Mouse (Mus musculus) ES-Bruce4 (cell line): ENCODE results near the gene Wnt5b. TPM values are rescaled to one million over a fixed set of nuclear protein-coding genes. Genes with fewer than 3 reads are reported as not detected.

Source experiments
- H3K27ac ChIP-seq: 2 replicates; pipeline ENCODE4 v1.5.1; 2012; ENCODE audit warnings: low read length, inconsistent platforms; ENCODE audit not compliant: insufficient read depth
- H3K27me3 ChIP-seq: 2 replicates; pipeline ENCODE4 v1.6.1; 2012; ENCODE audit warnings: mild to moderate bottlenecking, low read length, inconsistent platforms; ENCODE audit not compliant: control insufficient read depth, poor library complexity, insufficient read depth, severe bottlenecking
- H3K36me3 ChIP-seq: 2 replicates; pipeline ENCODE4 v1.6.1; 2012; ENCODE audit warnings: inconsistent platforms, mild to moderate bottlenecking, low read length, moderate library complexity; ENCODE audit not compliant: control insufficient read depth, poor library complexity, insufficient read depth, severe bottlenecking
- H3K4me1 ChIP-seq: one replicate; pipeline ENCODE4 v1.8.1; 2011; ENCODE audit warnings: low read length; ENCODE audit not compliant: control insufficient read depth, insufficient read depth
- H3K4me3 ChIP-seq: 2 replicates; pipeline ENCODE4 v1.5.1; 2011; ENCODE audit warnings: low read depth, mild to moderate bottlenecking, low read length
- H3K9ac ChIP-seq: 2 replicates; pipeline ENCODE4 v1.6.1; 2012; ENCODE audit warnings: low read depth, mild to moderate bottlenecking, inconsistent platforms; ENCODE audit not compliant: poor library complexity, severe bottlenecking
- H3K9me3 ChIP-seq: replicated peaks from 2 replicates; pipeline ENCODE4 v1.6.1; 2012; ENCODE audit warnings: mild to moderate bottlenecking, low read length, inconsistent platforms; ENCODE audit not compliant: control insufficient read depth, poor library complexity, insufficient read depth, severe bottlenecking
- CTCF ChIP-seq: IDR thresholded peaks from one replicate; pipeline ENCODE4 v1.8.1; 2011; ENCODE audit warnings: low read depth, low read length
- EP300 ChIP-seq: IDR thresholded peaks from 2 replicates; pipeline ENCODE4 v1.6.1; 2011; ENCODE audit warnings: low read depth, low read length; ENCODE audit not compliant: insufficient read depth
- POLR2A ChIP-seq: IDR thresholded peaks from one replicate; pipeline ENCODE4 v1.8.1; 2011; ENCODE audit warnings: low read length; ENCODE audit not compliant: insufficient read depth
- polyA plus RNA-seq: library from polyadenylated mRNA; stranded (reverse); fragments of >200 nt; gene quantifications from 2 replicates; pipeline ENCODE4 v1.2.4, GENCODE M21; 2011; ENCODE audit warnings: low read depth; ENCODE audit not compliant: missing spikeins, insufficient read depth, insufficient read length

Gene Wnt5b
- polyA plus RNA-seq, 1 experiment, result 2.5 TPM

DNA sequence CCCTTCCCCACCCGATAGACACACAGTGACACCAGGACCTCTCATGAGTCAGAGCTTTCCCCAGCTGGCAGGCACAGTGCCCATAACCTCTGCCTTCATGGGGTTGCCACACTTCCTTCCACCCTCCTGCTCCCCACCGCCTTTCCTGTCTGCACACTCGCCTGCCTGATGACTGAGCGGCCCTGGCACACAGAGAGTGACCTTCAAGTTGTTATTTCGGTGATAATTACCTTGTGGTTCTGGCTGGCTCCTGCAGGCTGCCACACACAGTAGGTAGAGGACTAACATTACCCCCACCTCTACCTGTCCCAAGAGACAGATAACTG lies 147.9 kb downstream of the Wnt5b start:
- Histone ChIP-seq H3K9me3 (no peaks in the 10 kb centered on the region), H3K4me1 (peaks cover 4% of the 10 kb centered on the region), H3K9ac (no peak overlapping the region), H3K27me3 (no peaks in the 10 kb centered on the region), H3K36me3 (peaks cover 18% of the 10 kb centered on the region), H3K27ac (no peak overlapping the region), H3K4me3 (no peak overlapping the region)
- no peak for TF ChIP-seq POLR2A
- TF ChIP-seq EP300, result no peak
- TF ChIP-seq CTCF, result no peak

DNA sequence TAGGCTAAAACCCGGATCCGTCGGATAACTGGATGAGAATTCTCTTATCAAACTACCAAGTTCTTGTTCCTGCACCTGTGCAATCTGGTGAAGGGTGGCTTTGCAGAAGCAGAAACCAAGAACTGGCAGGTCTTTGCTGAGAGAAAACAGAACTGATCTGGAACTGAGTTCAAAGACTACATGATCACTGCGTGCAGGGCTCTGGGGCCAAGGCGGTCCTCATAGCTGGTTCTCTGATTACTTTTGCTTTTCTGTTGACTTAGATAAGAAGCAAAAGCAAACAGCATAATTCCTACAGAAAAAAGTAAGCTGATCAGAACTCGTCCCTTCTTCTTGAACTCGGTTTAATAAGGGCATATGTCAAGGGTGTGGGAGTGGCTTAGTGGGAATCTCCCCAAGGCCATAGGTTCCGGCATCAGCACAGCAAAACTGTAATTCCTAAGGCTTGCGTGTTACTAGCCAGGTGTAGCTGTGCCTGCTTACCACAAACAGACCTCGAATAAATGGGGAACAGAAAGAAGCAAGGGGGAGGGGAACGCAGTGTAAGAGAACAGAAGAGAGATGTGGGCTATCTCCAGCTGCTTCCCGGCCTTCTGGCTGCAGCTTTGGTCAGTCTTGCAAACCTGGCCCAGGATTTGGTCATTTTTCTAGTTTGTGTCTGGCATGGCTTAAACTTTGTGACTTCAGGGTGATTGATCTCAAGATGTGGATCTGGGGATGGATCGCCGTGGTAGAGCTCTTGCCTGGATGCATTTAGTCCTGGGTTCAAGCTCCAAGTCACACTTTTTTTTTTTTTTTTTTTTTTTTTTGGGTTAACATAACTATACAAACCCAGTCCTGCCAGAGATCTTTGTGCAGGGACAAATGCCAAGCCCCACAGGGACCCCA lies 148.5 kb downstream of the Wnt5b start:
- no peaks in the 10 kb centered on the region for H3K9me3 ChIP-seq
- peaks cover 4% of the 10 kb centered on the region for H3K4me1 ChIP-seq
- no peak for TF ChIP-seq CTCF
- no peak for TF ChIP-seq POLR2A
- TF ChIP-seq EP300, result no peak
- no peak overlapping the region for H3K27ac ChIP-seq
- H3K4me3 ChIP-seq, result no peak overlapping the region
- H3K9ac ChIP-seq, result no peak overlapping the region
- H3K36me3 ChIP-seq, result peaks cover 14% of the 10 kb centered on the region
- H3K27me3 ChIP-seq, result no peaks in the 10 kb centered on the region

DNA sequence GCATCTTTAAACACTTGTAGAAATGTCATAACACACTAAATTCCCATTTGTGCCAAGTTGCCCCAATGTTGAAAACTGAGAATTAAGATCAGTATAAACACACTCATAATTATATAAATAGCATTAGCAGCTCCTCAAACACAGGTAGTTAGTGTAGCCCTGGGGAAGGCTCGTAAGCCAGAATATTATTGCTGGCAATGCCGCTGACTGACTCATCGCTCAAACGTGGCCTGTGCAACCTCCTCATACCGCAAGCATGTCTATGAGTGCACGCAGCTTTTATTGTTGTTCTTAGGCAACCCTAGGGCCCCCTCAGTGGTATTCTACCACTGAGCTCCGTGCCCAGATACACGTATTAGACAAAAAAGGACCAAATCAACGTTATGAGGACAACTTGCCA lies 151.3 kb downstream of the Wnt5b start:
- H3K4me3 ChIP-seq, result no peak overlapping the region
- H3K4me1 ChIP-seq, result peaks cover 4% of the 10 kb centered on the region
- no peaks in the 10 kb centered on the region for H3K9me3 ChIP-seq
- H3K9ac ChIP-seq, result no peak overlapping the region
- no peak overlapping the region for H3K27ac ChIP-seq
- no peak for TF ChIP-seq POLR2A
- no peak for TF ChIP-seq EP300
- TF ChIP-seq CTCF, result no peak
- no peaks in the 10 kb centered on the region; the same call in none of the 2 replicates for H3K36me3 ChIP-seq
- no peaks in the 10 kb centered on the region for H3K27me3 ChIP-seq

DNA sequence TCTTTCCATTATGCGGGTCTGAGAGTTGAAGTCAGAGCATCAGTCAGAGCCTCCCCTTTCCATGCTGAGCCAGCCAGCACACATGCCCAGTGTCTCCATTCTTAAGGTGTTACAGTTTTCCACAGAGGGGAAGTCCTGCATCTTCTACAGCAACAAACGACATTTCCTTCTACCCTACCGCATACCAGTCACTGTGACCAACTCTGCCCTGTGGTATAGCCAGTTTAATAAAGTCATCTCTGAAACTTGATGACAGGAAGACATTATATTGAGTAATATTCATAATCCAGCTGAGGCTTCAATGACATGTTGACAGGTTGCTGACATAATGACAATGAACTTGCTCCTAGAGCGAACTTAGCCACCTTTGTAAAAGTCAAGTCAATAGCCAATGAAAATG lies 153.4 kb downstream of the Wnt5b start:
- no peak overlapping the region for H3K4me3 ChIP-seq
- no peaks in the 10 kb centered on the region; the same call in 1 of the 2 replicates for H3K36me3 ChIP-seq
- no peak overlapping the region for H3K27ac ChIP-seq
- H3K27me3 ChIP-seq, result no peaks in the 10 kb centered on the region
- no peak overlapping the region for H3K9ac ChIP-seq
- peaks cover 2% of the 10 kb centered on the region for H3K4me1 ChIP-seq
- TF ChIP-seq CTCF, result no peak
- TF ChIP-seq POLR2A, result no peak
- no peak for TF ChIP-seq EP300
- H3K9me3 ChIP-seq, result no peaks in the 10 kb centered on the region

DNA sequence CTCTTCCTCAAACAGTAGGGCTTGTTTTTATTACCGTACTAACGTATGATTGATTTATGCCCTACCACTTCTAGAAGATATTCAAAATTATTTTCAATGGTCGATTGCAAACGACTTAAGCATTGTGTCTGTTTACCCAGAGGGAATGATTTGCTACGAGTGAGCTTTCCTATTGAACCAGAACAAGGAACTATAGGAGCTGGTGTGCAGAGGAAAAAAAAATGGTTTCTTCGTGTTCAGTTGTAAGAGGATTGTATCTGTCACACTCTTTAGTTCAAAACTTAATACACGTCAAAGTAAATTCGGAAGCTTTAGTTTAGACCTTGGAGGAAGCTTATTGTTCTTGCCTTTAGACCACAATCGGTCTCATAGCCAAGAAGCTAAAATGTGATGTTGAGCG lies 155.1 kb downstream of the Wnt5b start:
- Histone ChIP-seq H3K27ac (peak overlapping the region; percentile 28; the same call in 1 of the 2 replicates), H3K9me3 (no peaks in the 10 kb centered on the region), H3K36me3 (no peaks in the 10 kb centered on the region; the same call in 1 of the 2 replicates), H3K4me1 (peaks cover 2% of the 10 kb centered on the region), H3K9ac (peak overlapping the region; percentile 15), H3K4me3 (peak overlapping the region; percentile 58), H3K27me3 (no peaks in the 10 kb centered on the region)
- TF ChIP-seq CTCF (no peak), POLR2A (no peak), EP300 (no peak)

DNA sequence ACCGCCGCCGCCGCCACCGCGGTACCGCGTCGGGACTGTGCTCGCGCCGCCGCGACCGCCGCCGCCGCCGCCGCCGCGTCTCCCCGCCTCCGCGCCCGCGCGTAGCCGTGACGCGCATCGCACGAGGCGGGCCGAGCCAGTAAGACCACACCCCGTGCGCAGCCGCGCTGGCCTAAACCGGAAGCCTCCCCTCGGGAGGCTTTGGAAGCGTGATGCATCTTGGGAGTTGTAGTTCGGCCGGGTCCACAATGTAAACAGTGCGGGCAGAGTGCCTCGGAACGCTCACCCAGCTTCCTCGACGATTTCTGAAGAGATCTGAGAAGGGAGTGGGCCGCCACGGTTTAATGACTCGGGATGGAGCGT lies 155.5 kb downstream of the Wnt5b start:
- peaks cover 2% of the 10 kb centered on the region for H3K4me1 ChIP-seq
- no peaks in the 10 kb centered on the region for H3K9me3 ChIP-seq
- no peaks in the 10 kb centered on the region; the same call in 1 of the 2 replicates for H3K36me3 ChIP-seq
- no peaks in the 10 kb centered on the region for H3K27me3 ChIP-seq
- TF ChIP-seq EP300, result no peak
- TF ChIP-seq CTCF, result no peak
- no peak for TF ChIP-seq POLR2A
- peak overlapping the region; percentile 94 for H3K9ac ChIP-seq
- H3K4me3 ChIP-seq, result peak overlapping the region; percentile 58
- no peak overlapping the region for H3K27ac ChIP-seq
